Mouse (Mus musculus) CD4-positive, CD25-positive, alpha-beta regulatory T cell, adult 2 months (primary cell): ENCODE measurements at regions not wholly inside any gene's neighbourhood (a gene's known extent, or its start where the extent isn't known, plus 50 kb on each side); places are given as distances from the start of the nearest gene placed in this dataset.
A peak's percentile ranks its signal among the peaks of the same experiment; 100 is the strongest.

ENCODE experiments used
- DNase-seq: peaks from one replicate; pipeline ENCODE4 v3.0.0-alpha.2; 2012; ENCODE audit warnings: low read depth, low spot score

DNA sequence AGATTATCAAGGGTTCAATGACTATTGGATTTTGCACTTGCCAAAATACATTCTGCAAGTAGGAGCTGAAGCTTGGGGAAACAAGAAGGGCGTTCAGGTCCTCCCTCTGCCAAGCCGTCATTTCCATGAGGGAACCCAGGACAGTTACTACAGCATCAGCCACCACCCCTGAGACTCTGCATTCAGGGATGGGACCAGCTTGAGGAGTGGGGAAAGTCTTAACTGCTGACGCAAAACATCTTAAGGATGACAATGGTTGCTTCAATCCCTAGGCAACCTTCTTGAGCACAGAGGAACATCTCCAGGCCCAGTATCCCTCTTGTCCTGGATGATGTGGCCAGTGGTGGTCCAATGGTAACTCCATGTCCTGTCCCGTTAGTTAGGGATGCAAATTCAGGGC is 137.2 kb upstream of the Noct start:
- DNase-seq, result no peak

GRCm38 (mm10) chr3:51089036-51089669 is 135.1 kb upstream of the Noct start:
- no peak for DNase-seq

GRCm38 (mm10) chr3:51091478-51091877 is 132.8 kb upstream of the Noct start:
- no peak for DNase-seq

DNA sequence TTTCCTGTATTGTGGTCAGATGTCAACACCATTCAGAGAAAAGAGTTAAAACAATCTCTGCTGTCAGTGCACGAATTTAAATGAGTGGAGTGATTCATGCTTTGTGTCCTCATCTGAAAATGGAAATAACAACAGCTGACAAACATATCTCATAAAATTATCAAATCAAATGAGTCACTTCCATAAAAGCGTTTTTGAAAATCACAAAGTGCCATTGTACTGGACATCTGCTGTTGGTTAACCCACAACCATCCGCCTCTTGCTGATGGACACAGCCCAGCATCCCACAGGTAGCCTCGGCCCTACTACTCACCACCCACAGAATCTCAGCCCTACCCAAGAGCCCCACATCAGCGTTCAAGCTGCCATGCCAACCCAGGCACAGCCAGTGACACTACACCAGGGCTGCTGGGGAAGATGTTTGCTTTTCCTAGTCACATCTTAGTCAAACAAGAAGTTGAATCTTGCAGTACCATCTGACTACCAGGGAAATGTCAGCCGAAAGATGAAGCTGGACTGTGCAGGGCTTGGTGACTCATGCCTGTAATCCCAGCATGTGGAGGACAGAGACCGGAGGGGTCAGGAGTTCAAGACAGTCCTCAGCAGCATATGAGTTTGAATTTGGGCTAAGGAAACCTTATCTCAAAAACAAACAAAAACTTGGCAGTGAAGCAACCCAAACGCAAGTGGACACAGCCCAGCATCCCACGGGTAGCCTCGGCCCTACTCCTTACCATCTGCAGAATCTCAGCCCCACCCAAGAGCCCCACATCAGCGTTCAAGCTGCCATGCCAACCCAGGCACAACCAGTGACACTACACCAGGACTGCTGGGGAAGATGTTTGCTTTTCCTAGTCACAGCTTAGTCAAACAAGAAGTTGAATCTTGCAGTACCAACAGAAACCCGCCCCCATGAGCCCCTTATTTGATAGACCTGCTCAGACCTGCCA is 131.9 kb upstream of the Noct start:
- no peak for DNase-seq

DNA sequence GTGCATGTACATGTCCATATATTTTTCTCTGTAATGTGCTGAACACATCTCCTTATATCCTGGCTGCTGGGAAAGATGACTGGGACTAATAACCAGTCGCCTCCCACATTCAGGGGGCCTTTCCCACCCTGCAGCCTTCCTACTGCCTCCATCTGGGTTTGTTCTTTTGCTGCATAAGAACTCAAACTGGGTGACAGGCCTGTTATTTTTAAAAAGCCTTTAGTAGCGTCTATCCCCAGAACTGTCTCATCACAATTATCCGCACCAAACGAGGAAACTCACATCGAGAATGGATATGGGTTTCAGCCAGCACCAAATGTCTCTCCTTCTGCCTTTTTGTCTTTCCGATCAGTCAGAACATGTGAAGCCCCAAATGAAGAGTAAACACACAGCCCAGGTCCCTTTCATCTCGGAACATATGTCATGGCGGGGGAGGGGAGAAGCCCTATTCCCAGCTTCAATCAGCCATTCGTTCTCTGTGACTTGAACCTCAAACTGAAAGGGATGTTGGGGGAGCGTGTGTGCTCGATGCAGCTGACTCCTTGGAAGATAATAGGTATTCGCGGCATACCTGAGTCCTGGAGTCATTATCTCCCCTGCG is 128.3 kb upstream of the Noct start:
- no peak for DNase-seq

- no peak for DNase-seq
Observed at GRCm38 (mm10) chr3:51096545-51096944, 127.7 kb upstream of the Noct start.

GRCm38 (mm10) chr3:51097362-51097761 is 126.9 kb upstream of the Noct start:
- DNase-seq, result no peak

DNA sequence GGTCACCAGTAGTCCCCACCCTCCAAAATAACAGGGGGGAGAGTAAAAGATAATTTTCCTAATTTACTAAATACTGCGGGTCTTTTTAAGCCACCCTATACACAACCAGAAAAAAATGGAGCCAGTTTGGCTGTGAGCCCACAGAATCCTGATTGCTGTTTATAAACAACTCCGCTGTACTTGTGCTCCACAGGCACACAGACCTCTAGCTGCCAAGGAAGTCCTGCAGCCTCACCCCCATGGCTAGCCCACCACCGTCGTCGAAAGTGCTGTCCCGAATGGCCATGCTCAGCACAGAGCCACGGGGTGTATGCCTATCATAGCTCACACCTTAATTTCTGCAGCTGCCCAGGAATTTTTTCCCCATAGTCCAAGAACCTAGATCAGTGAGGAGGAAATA is 124.3 kb upstream of the Noct start:
- no peak for DNase-seq

DNA sequence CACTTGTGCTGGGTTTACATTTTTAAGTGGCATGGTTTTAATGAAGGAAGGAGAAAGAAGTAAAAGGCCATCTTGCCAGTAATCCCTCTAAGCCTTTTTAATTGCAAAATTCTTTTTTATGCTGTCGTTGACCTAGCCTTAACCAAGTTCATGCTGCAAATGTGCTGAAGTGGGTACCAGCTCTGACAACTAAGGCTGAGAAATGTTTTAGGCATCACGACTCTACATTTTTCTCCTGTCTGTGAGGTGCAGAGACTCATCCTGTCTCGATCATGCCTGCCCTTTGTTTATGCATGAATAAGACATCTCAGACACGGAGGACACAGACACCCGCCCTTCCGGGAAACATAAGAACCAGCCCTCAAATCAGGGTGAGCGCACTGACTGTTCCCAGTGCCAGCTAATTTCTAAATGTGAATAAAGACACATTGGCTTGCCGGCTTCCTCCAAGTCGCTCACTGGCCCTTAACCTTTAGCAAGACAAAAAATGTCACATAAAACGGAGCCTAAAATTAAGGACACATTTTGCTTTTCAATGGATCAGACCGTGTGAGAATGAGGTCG is 115.5 kb upstream of the Noct start:
- no peak for DNase-seq

DNA sequence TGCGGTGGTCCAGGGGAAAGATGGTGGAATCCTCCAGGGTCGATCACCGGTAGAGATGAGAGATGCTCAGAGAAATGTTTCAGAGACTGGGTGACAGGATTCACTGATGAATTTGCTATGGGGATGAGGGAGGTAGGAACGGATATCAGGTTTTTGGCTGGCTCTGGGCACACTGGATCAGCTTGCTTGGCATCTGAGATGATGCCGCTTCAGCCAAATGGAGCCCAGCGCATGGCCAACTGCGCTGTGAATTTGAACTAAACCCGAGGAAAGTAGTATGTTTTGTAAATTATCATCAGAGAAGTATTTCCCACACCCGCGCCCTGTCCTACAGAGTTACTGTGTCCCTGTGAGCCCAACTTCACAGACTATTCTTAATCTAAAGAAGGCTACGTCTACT is 113.0 kb upstream of the Noct start:
- no peak for DNase-seq

DNA sequence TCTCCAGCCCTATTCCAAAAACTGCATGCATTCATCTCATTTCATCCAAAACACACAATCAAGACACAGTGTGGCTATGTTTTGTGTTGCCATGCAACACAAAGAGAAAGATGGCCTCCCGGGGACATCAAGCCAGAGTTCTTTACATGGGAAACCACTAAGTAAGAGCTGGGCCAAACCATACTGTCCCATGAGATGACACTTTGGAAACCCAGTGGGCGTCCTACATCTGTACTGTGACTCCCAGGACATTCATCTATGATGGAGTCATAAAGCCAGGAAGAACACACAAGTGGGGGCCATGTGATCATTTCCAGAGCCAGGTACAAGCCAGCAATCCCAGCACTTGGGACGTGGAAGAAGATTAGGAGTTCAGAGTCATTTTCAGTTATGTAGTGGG is 111.9 kb upstream of the Noct start:
- no peak for DNase-seq

GRCm38 (mm10) chr3:51115921-51116320 is 108.3 kb upstream of the Noct start:
- no peak for DNase-seq

DNA sequence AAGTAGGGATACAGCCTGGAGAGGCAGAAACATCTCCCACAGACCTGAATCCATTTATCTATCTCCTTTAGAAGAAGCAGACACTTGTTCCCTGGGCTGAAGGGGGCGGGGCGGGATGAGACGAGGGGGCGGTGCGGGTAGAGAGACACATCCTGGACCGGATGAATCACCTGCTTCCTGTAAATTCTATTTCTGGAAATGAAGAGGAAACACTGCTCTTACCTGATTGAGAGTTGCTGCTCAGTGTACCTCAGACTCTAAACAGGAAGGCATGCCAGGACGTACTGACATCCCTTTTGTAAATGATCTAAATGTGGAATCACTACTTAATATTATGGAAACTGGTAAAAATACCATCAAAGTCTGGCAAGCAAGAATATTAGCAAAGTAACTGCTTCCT is 105.5 kb upstream of the Noct start:
- peak; percentile 30 for DNase-seq

DNA sequence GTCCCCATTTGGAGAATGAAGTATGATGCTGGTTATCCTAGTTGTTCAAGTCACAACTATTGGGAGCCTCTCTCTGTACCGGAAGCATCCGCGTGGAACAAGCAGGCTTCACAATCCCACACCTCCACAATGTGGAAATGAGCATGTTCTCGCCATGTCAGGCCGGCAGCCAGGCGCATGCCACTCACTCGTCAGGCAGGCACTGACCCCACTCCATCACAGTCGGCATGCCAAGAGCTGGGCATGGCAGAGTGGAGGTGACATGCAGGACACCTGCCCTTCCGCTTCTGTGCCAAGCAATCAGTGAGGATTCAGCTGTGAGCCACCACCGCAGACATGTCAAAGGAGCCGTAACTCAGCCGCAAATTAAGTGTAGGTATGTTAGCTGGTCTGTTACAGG is 103.7 kb upstream of the Noct start:
- DNase-seq, result no peak

GRCm38 (mm10) chr3:51121703-51122540 is 102.3 kb upstream of the Noct start:
- DNase-seq, result peak; percentile 73

DNA sequence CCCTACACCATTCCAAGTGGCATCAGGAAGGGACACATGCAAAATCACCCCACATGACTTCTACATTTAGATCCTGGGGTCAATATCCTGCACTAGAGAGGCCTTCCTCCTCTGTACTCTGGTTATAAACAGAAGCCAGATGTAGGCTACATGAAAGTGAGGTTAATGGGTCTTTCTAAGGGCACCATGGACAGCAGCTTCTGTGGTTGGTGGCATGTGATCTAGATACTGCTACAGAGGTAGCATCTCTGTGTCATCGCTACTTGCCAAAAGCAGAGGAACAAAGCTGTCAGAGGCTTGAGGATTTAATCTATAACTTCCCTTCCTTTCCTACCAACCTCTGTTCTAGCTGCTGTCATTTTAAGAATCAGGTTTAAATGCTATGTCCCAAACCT is 101.7 kb upstream of the Noct start:
- no peak for DNase-seq

- no peak for DNase-seq
Observed at GRCm38 (mm10) chr3:51127875-51128274, 96.4 kb upstream of the Noct start.

GRCm38 (mm10) chr3:51128491-51129155 is 95.6 kb upstream of the Noct start:
- peak; percentile 79 for DNase-seq

DNA sequence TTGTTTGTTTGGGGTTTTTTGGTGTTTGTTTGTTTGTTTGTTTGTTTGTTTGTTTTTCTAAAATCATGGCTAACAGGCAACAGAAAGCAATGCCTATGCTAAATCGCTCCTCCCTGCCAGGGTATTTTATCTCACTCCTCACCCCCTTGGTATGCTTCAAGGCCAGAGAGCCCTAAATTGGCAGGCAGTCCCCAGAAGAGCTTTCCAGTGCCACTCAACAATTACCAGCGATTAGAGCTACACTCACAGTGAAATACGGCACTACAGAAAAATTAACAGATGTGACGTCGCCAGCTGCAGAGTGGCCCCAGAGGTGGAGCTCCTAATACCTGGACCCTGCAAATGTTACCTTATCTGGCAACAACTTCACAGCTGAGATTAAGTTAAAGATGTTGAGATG is 93.5 kb upstream of the Noct start:
- DNase-seq, result no peak

GRCm38 (mm10) chr3:51131341-51131740 is 92.9 kb upstream of the Noct start:
- no peak for DNase-seq

DNA sequence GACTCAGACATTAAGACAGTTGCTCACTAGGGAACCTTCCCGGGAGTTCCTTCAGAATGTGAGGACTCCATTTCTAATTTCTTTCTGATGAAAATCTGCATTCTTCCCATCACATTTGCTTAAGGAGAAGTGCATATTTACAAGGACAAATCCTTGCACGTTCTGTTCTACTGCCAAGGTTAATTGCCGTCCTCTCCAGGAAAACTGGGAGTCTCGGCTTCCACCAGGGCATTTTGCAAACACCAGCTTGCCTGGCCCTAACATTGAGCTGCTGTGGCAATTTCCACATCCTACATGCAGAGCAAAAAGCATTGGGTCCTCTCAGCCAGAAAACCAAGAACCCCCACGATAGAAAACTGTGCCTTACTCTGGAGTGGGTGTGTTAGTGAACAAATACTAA is 91.5 kb upstream of the Noct start:
- DNase-seq, result no peak
